Mouse (Mus musculus) CD4-positive helper T cell, adult 2 months (primary cell): ENCODE results near the gene Mfsd7a.

Experiments used
- DNase-seq: peaks from one replicate; pipeline ENCODE4 v3.0.0-alpha.2; 2012; ENCODE audit warnings: low read depth, missing footprints, low spot score

Gene Mfsd7a

DNA sequence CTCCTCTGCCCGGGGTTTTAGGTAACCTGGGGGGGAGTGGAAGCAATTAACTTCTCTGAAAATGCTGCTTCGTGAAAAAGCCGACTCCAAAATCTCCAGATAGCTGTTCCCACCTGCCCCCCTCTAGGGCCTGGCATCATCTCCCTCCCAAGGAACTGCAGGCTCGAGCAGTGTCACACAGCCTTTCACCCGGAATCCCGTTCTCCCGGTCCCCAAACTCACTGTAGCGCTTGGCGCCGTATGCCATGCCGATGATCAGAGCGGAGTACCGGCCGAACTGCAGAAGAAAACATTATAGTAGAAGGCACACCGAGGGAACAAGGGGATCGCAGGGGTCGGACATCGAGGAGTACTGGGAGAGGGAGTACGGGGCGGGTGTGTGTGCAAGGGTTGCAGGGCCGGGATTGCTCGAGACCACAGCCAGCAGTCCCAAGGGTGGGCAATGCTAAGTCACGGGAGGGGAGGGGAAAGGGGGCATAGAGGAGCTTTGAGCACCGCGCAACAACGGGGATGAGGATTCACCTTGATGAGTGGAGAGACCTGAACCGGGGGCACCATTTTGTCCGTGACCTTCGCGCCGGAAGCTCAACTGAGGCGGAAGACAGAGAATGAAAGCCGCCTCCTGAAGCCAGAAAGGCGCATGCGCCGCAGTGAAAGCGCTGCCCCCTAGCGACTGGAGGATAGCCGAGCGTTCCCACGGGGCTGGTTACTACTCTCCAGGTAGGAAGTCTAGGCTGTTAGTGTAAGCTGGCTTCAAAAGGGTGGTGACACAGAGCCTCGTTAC is 14.7 kb downstream of the Mfsd7a start, which contains the start of gene Atp5k:
Gene Atp5k (minus strand): TSS at position 645 of the 784 bp plus-strand sequence.
- DNase-seq, result peak; percentile 93

DNA sequence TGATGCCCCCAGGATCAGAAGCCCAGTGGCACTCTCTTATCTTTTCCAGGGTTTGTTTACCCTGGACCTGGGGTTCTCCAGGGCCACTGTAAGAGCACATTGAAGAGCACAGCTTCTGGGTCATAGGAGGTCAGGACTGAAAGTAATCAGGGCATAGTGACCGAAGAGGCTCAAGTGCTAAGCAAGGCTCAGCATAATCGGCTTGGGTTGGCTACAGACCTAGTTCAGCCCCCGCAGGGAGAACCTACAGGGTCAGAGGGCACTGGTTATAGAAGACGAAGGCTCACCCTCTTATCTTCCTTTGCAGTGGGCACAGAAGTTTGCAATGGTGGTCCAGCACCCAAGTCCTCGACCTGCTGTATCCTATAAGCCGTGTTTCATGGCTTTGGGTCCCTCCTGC is 17.5 kb downstream of the Mfsd7a start:
- no peak for DNase-seq

DNA sequence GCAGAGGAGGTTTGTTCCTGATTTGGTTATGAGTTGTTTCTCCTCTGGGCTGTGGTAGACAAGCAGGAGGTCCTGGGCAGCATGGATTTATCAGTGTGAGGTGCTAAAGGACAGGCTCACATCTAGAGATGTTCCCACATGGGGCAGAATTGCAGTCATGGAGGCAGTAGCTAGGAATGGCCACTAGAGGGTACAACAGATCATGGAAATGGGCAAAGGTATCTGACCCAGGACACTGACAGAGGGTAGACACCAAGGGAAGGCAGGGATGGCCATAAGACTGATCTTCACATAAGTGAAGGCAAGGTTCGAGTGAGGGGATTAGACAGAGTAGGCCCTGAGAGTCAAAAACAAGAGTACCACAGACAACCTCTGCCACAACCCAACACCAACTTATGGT is 21.5 kb downstream of the Mfsd7a start:
- peak; percentile 40 for DNase-seq

DNA sequence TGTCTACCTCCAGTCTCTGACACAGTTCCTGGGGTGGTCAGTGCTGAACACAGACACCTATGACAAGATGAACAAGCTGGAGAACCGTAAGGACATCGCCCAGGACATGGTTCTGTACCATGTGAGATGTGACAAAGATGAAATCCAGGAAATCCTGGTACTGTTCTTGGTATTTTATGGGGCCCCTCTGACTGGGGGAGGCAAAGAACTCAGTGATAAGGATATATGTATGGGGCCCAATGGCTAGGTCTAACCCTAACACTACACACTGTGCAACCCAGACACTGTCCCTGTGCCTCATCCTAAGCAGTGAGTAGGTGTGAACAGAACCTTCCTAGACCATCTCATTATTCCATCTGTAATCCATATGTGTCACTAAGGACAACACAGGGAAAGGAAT is 25.3 kb downstream of the Mfsd7a start:
- DNase-seq, result no peak

DNA sequence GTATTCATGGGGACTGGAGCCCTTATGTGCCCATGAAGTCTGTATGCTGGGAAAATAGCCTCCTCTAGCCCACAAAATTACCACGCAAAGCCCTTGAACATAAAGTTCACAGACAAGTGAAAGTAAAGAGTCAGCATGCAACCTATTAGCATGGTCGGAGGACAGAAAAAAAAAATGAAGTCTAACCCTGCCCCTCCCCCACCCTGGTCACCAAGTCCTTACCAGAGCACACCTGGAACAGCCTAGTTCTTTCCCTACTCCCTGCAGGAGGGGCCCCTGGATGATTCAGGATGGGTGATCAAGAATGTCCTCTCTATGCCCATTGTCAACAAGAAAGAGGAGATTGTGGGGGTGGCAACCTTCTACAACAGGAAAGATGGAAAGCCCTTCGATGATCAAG is 25.9 kb downstream of the Mfsd7a start:
- DNase-seq, result no peak

DNA sequence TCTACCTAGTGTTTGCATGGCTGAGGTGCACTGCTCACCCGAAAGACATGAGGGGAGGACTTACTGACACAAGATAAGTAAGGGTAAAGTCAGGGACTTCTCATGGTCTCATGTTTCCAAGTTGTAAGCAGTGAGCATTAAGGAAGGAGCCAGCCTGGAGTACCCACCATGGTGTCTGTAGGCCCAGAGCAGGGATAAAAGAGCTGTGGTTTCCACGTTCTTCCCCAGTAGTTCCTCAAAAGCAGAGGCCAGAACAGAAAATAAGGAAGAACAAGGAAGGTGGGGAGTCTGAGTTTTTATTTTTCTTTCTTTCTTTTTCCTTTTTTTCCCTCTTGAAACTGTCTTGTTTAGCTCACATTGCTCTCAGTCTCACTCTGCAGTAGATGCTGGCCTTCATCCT is 34.0 kb downstream of the Mfsd7a start:
- DNase-seq, result no peak

DNA sequence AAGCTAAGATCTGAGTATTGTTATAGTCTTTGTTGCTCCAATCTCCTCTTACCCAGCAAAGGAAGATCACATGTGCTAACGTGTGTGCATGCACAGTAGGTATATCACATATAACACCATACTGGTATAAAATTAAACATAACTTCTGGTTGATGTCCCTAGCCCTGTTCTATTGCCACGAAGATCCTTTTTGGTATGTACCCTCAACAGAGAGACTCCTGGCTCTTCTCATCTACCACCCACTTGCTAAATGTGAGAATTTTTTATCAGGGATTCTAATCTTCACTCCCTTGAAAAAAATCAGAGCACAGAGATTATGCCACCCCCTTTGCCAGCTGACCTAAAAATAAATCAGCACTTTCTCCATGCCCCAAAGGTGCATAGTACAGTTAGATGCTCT is 41.7 kb downstream of the Mfsd7a start:
- DNase-seq, result no peak

DNA sequence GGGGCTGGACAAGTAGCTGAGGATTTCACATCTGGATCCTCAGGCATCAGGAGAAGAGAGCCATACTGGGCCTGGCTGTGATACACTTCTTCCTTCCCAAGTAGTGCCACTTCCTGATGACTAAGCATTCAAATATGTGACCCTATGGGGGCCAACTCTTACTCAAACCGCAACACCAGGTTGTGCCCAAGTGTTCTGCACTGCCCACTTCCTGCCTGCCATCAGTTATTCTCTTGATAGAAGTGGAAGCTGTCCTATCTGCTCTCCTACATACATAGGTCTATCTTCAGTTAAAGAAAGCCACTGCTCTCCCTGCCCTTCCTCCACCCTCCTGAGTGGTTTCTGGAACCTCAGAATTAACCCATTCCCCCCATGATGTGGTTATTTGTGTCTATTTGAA is 43.2 kb downstream of the Mfsd7a start:
- no peak for DNase-seq

DNA sequence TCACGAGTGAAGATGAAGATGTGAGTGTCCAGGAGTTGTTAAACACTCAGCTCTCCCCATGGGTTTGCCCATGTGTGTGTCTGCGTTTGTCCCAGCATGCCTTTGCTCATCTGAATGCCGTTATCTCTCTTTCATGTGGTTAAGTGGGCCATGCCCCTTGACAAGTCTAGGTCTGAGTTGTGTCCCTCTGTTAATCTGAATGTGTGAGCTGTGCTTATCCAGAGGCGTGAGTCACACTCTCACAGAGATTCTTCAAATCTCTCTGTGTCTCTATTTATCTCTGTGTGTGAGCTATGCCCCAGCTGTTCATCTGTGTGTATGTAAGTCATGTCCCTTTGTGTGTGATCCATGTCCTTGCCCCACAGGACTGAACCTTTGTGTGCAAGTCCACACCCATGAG is 45.2 kb downstream of the Mfsd7a start:
- no peak for DNase-seq
